Mouse (Mus musculus) midbrain, embryonic 11.5 days (tissue): ENCODE data around the gene Erc2. TPM values are rescaled to one million over a fixed set of nuclear protein-coding genes. Genes with fewer than 3 reads are reported as not detected.

Experiments
- ATAC-seq: fragments of 200-750 bp; cut with Nextera tagmentation; 2 replicates; pipeline ENCODE4 v1.8.0; 2017; ENCODE audit warnings: moderate TSS enrichment, moderate library complexity; ENCODE audit not compliant: low FRiP score
- DNase-seq: peaks from one replicate; pipeline ENCODE4 v3.0.0; 2015; ENCODE audit warnings: low spot score; ENCODE audit errors: missing footprints
- H3K27ac ChIP-seq: fragments of 300-500 bp; sonication (generic); 2 replicates; pipeline ENCODE4 v1.5.1; 2014; ENCODE audit warnings: low read depth, low read length
- H3K27me3 ChIP-seq: fragments of 300-500 bp; sonication (generic); 2 replicates; pipeline ENCODE4 v1.6.1; 2014; ENCODE audit warnings: mild to moderate bottlenecking, low read length, moderate library complexity, mixed read lengths; ENCODE audit not compliant: control insufficient read depth, insufficient read depth
- H3K36me3 ChIP-seq: fragments of 300-500 bp; sonication (generic); 2 replicates; pipeline ENCODE4 v1.6.1; 2014; ENCODE audit warnings: mild to moderate bottlenecking, low read length, moderate library complexity, mixed read lengths; ENCODE audit not compliant: control insufficient read depth, insufficient read depth
- H3K4me1 ChIP-seq: fragments of 300-500 bp; sonication (generic); 2 replicates; pipeline ENCODE4 v1.6.1; 2014; ENCODE audit warnings: low read length; ENCODE audit not compliant: control insufficient read depth, insufficient read depth
- H3K4me2 ChIP-seq: fragments of 300-500 bp; sonication (generic); 2 replicates; pipeline ENCODE4 v1.6.1; 2014; ENCODE audit warnings: mild to moderate bottlenecking, moderate library complexity
- H3K4me3 ChIP-seq: fragments of 300-500 bp; sonication (generic); 2 replicates; pipeline ENCODE4 v1.5.1; 2014; ENCODE audit warnings: low read depth, low read length
- H3K9ac ChIP-seq: fragments of 300-500 bp; sonication (generic); 2 replicates; pipeline ENCODE4 v1.6.1; 2014; ENCODE audit warnings: low read length
- H3K9me3 ChIP-seq: fragments of 300-500 bp; sonication (generic); 2 replicates; pipeline ENCODE4 v1.6.1; 2016; ENCODE audit warnings: low read length; ENCODE audit not compliant: control insufficient read depth
- WGBS: fragments of 180-500 bp; shearing (Covaris S2); extraction: QIAGEN DNeasy Blood & Tissue Kit; methylation state at CpG from one replicate; pipeline ENCODE4 v1.1.7; 2014; 5-methylcytosine and 5-hydroxymethylcytosine counted together
- polyA plus RNA-seq: library from polyadenylated mRNA; unstranded; fragments of >200 nt; fragmentation: Nextera tagmentation; extraction: Ambion mirVana; gene quantifications from 2 replicates; pipeline ENCODE4 v1.2.1, GENCODE M21; 2014

Gene Erc2
- polyA plus RNA-seq, 1 experiment from 2014 or later: 10.6 TPM

GRCm38 (mm10) chr14:27642981-27643380, 20.8 kb downstream of the Erc2 start:
- no peak overlapping the region for H3K4me3 ChIP-seq
- no peaks in the 10 kb centered on the region for H3K27me3 ChIP-seq
- WGBS: 59% methylated on average over 2 of the region's 2 CpGs
- H3K27ac ChIP-seq: no peak overlapping the region
- no peak overlapping the region for H3K9ac ChIP-seq
- no peaks in the 10 kb centered on the region for H3K9me3 ChIP-seq
- no peak for DNase-seq
- no peaks in the 10 kb centered on the region for H3K4me1 ChIP-seq
- no peak for ATAC-seq
- no peaks in the 10 kb centered on the region for H3K36me3 ChIP-seq
- H3K4me2 ChIP-seq: no peak overlapping the region

DNA sequence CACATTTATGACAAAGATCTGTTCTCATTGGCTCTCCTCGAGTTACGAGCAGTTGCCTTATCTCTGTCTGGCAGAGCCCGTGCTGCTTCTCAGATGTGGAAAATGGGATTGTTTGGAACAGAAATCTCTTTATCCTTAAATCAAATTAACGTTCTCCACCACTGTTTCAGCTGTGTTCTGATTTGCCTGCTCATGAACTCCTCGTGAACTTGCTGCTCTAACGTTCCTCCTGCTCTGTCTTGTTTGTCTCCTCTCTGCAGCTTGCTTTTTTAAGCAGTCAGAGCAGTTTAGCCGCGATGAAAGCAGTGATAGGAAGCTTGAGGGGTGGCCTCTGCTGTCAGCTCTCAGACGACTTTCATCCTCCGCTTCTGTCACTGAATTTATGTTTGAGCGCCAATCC, 32.4 kb downstream of the Erc2 start:
- DNase-seq (no peak), ATAC-seq (no peak)
- WGBS: 64% methylated on average over 11 of the region's 11 CpGs

DNA sequence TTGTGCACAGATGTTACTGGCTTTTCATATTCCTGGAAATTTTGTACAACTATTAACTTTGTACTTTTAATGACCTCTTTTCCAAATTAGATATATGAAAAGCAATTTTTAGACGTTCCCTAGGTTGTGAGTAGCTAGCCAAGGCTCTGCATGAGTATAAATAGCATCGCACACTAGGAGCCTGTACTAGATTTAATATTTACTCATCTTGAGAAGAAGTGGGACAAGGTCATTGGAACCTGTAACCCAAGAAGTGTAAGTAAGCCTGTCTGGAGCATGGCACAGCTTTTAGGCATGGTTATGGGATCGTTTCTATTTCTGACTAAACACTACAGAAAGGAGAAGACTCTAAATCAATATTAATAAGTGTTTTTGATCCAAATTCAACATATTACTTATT, 36.4 kb downstream of the Erc2 start:
- no peak overlapping the region for H3K9ac ChIP-seq
- no peak overlapping the region for H3K4me2 ChIP-seq
- no peak overlapping the region for H3K27ac ChIP-seq
- H3K4me1 ChIP-seq: no peaks in the 10 kb centered on the region
- 87% methylated on average over 3 of the region's 3 CpGs for WGBS
- no peaks in the 10 kb centered on the region for H3K9me3 ChIP-seq
- DNase-seq (no peak), ATAC-seq (no peak)
- no peaks in the 10 kb centered on the region for H3K27me3 ChIP-seq
- no peaks in the 10 kb centered on the region for H3K36me3 ChIP-seq
- H3K4me3 ChIP-seq: no peak overlapping the region

More for the DNA sequence above, 32.4 kb downstream of the Erc2 start:
- H3K4me1 ChIP-seq: no peaks in the 10 kb centered on the region
- no peak overlapping the region for H3K27ac ChIP-seq
- no peak overlapping the region for H3K4me3 ChIP-seq
- H3K36me3 ChIP-seq: peaks cover 4% of the 10 kb centered on the region; the same call in 1 of the 2 replicates
- H3K9ac ChIP-seq: no peak overlapping the region
- no peak overlapping the region for H3K4me2 ChIP-seq
- no peaks in the 10 kb centered on the region for H3K9me3 ChIP-seq
- no peaks in the 10 kb centered on the region for H3K27me3 ChIP-seq

DNA sequence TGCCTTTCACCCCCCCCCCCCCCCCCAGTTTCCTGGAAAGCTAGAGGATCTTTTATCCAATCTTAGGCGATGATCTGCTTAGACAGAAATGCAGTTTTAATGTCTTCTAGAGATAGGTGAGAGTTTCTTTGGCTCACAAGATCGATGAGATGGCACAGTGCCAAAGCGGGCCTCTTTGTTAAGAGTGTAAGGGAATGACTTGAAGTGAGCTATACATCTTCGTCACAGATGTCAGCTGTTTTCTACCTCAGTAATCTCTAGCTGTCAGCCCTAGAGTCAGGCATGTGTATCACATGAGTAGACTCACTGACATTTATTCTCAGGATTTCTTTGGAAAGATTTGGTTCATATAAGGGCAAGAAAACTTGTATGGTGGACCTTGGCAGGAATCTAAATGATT, 39.2 kb downstream of the Erc2 start:
- ATAC-seq: no peak
- WGBS: 83% methylated on average over 4 of the region's 4 CpGs
- no peak overlapping the region for H3K9ac ChIP-seq
- no peak overlapping the region for H3K4me2 ChIP-seq
- no peaks in the 10 kb centered on the region for H3K27me3 ChIP-seq
- H3K9me3 ChIP-seq: no peaks in the 10 kb centered on the region
- no peak overlapping the region for H3K27ac ChIP-seq
- no peak for DNase-seq
- no peaks in the 10 kb centered on the region for H3K4me1 ChIP-seq
- H3K36me3 ChIP-seq: no peaks in the 10 kb centered on the region
- no peak overlapping the region for H3K4me3 ChIP-seq

GRCm38 (mm10) chr14:27662251-27662650, 40.0 kb downstream of the Erc2 start:
- H3K36me3 ChIP-seq: no peaks in the 10 kb centered on the region
- no peaks in the 10 kb centered on the region for H3K4me1 ChIP-seq
- H3K27ac ChIP-seq: no peak overlapping the region
- no peak overlapping the region for H3K4me3 ChIP-seq
- no peaks in the 10 kb centered on the region for H3K9me3 ChIP-seq
- H3K27me3 ChIP-seq: no peaks in the 10 kb centered on the region
- no peak overlapping the region for H3K9ac ChIP-seq
- DNase-seq (no peak), ATAC-seq (no peak)
- H3K4me2 ChIP-seq: no peak overlapping the region

DNA sequence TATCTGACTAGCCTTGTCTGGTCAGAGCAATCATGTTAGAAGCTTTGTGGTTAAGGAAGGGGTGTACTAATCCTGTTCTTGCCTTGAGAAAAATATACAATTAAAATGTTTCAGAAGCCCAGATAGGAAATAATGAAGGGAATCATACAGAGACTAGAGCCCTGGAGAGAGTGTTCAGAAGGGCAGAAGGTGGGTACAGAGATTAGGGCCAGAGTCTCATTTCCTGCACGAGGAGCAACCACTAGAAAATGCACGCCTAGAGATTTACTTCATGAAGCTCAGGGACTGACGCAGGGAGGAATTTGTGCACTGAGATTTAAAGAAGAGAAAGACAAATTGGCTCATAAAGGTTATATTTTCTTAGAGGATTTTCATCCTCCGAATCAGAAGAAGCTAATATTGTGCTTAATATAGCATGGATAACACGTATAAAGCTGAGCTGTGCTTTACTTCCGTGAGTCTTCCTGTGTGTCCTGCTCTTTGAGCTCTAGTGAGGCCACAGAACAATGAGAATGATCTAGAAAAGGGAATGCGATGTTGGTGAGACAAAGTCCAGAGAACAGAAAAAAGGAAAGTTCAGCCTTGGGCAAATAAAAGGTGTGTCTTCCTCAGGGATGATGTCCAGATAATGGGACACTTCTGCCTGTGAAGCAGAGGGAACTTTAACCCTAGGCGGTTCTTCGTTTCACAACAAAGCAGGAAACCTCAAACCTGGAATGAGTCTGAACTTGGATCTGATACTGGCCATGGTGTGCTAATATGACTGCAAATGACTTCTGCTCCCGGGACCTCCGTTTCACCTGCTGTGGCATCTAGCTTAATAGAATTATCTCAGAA, 45.0 kb downstream of the Erc2 start:
- Histone ChIP-seq H3K4me1 (no peaks in the 10 kb centered on the region), H3K4me2 (no peak overlapping the region)
- 91% methylated on average over 11 of the region's 11 CpGs for WGBS

GRCm38 (mm10) chr14:27668151-27668550, 45.9 kb downstream of the Erc2 start:
- Histone ChIP-seq H3K27me3 (no peaks in the 10 kb centered on the region), H3K4me3 (no peak overlapping the region), H3K27ac (no peak overlapping the region), H3K9ac (no peak overlapping the region), H3K36me3 (no peaks in the 10 kb centered on the region), H3K4me2 (no peak overlapping the region), H3K4me1 (no peaks in the 10 kb centered on the region), H3K9me3 (no peaks in the 10 kb centered on the region)
- 88% methylated on average over 6 of the region's 6 CpGs for WGBS
- ATAC-seq (no peak), DNase-seq (no peak)

More for the DNA sequence above, 45.0 kb downstream of the Erc2 start:
- no peaks in the 10 kb centered on the region for H3K9me3 ChIP-seq
- no peak overlapping the region for H3K4me3 ChIP-seq
- ATAC-seq (no peak), DNase-seq (no peak)
- no peaks in the 10 kb centered on the region for H3K36me3 ChIP-seq
- no peaks in the 10 kb centered on the region for H3K27me3 ChIP-seq
- no peak overlapping the region for H3K9ac ChIP-seq
- H3K27ac ChIP-seq: no peak overlapping the region

GRCm38 (mm10) chr14:27669939-27670338, 47.7 kb downstream of the Erc2 start:
- WGBS: 79% methylated on average over 3 of the region's 3 CpGs

GRCm38 (mm10) chr14:27672761-27673160, 50.5 kb downstream of the Erc2 start:
- Histone ChIP-seq H3K9ac (no peak overlapping the region), H3K27ac (no peak overlapping the region), H3K4me2 (no peak overlapping the region), H3K9me3 (no peaks in the 10 kb centered on the region), H3K4me1 (no peaks in the 10 kb centered on the region), H3K4me3 (no peak overlapping the region), H3K36me3 (no peaks in the 10 kb centered on the region), H3K27me3 (no peaks in the 10 kb centered on the region)
- DNase-seq (peak; percentile 10), ATAC-seq (no peak)
- 93% methylated on average over 7 of the region's 7 CpGs for WGBS

More at GRCm38 (mm10) chr14:27669939-27670338, 47.7 kb downstream of the Erc2 start:
- H3K4me3 ChIP-seq: no peak overlapping the region
- no peaks in the 10 kb centered on the region for H3K4me1 ChIP-seq
- DNase-seq (no peak), ATAC-seq (no peak)
- no peak overlapping the region for H3K9ac ChIP-seq
- H3K27ac ChIP-seq: no peak overlapping the region
- no peaks in the 10 kb centered on the region for H3K36me3 ChIP-seq
- no peaks in the 10 kb centered on the region for H3K27me3 ChIP-seq
- H3K9me3 ChIP-seq: no peaks in the 10 kb centered on the region
- no peak overlapping the region for H3K4me2 ChIP-seq
